Mouse (Mus musculus) kidney, adult 2 months (tissue): Measurements from ENCODE around the gene Cdon.

Experiments used
- CTCF ChIP-seq: fragments of 200-500 bp; conservative IDR thresholded peaks from 2 replicates; pipeline ENCODE4 v1.5.1; 2011; ENCODE audit warnings: low read depth, mild to moderate bottlenecking, control low read depth, low read length, moderate library complexity, mixed read lengths; ENCODE audit not compliant: insufficient read depth, insufficient read length
- POLR2A ChIP-seq: fragments of 200-500 bp; IDR thresholded peaks from one replicate; pipeline ENCODE4 v1.6.1; 2011; ENCODE audit warnings: low read depth, low read length, control low read depth

DNA sequence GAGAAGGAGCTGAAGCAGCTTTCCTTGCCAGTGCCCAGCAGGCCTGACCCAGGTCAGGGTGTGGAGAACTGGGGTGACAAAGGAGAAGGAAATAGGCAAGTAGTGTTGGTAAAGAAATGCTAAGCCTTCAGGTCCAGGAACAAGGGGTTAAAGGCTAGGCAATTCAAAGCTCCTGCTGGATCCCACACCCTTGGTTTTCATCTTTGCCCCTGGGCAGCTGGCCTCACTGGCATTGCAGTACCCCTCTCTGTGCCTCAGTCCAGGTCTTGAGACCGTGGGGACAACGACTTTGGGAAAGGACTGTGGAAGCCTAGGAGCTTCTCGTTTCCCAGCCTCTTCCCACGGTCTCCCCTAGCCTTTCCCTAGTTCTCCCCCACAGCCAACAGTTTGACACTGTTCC, 93.0 kb downstream of the Cdon start:
- TF ChIP-seq POLR2A (no peak), CTCF (no peak)
